Mouse (Mus musculus) heart, adult 2 months (tissue): Measurements from ENCODE around the gene Sgsm1.

Source experiments
- CTCF ChIP-seq: fragments of 200-600 bp; IDR thresholded peaks from 2 replicates; pipeline ENCODE4 v1.8.1; 2022; ENCODE audit warnings: antibody characterized with exemption, mild to moderate bottlenecking, moderate library complexity
- POLR2A ChIP-seq: fragments of 200-500 bp; IDR thresholded peaks from 2 replicates; pipeline ENCODE4 v1.6.1; 2011; ENCODE audit warnings: mild to moderate bottlenecking, low read depth, low read length, control low read depth; ENCODE audit not compliant: insufficient read depth

DNA sequence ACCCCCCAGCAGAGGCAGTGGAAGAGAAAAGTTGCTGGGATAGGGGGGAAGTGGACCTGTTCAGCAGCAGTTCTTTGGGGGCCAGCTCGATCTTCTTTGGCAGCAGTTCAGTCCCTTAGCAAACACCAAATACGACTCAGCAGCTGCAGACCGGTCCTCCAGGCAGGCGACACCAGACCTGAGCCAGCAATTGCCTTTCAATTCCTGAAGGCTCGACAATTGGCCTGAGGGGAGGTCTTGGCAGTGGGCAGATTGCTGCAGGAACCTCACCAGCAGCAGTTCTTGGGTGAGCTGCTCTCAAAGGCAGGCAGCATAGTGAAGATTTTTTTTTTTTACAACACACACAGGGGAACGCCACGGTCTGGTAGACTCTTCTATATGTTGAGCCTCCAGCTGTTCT is 39.2 kb upstream of the Sgsm1 start:
- TF ChIP-seq CTCF (no peak), POLR2A (no peak)
